ENCODE assay signal across 24 mouse cellular contexts in the genomic region with DNA sequence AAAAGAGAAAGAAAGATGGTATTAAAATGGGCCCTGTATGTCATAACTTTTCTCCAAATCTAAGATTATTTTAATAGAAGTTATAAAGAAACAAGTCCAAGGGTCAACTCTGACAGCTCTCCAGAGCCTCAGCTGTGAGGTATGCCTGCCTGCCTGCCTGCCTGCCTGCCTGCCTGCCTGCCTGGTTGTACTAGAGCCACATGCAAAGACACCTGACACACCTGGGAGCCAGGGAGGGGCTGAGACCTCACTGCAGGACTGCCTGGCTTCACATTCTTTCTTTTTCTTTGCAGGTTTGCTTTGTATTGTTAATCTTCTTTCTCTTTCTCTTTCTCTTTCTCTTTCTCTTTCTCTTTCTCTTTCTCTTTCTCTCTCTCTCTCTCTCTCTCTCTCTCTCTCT. TPM values are rescaled to one million over a fixed set of nuclear protein-coding genes. Genes with fewer than 3 reads are reported as not detected.
DNase-seq lines count a peak whose midpoint lies in the region; ATAC-seq and TF ChIP-seq lines count a peak whose summit lies in the region.
"Had no signal": no experiment of that assay in that cellular context is flagged by ENCODE, and none has a peak within 500 bp of the region (broad histone marks: within the 10 kb centered on the region; RNA-seq: fewer than 3 reads in every experiment).

No protein-coding gene starts in this region.

- no peak for DNase-seq in forebrain, embryonic 10.5 days (ENCODE audit: extremely low spot score, low spot score)
- no peak for DNase-seq in midbrain, embryonic 10.5 days (ENCODE audit: low spot score)
- no peak for DNase-seq in adrenal gland, postnatal 36 days
- DNase-seq: adrenal gland, adult 2 months; adrenal gland, postnatal 25 days; B cell, adult 2 months; gastrocnemius, postnatal 14 days; heart, adult 2 months; heart, postnatal 14 days had no signal

- no peak for TF ChIP-seq CTCF in E14TG2a.4 (conservative IDR thresholded peaks at IDR 0.05; ENCODE audit: low read length)

- no peak overlapping the region for H3K4me2 ChIP-seq in forebrain, embryonic 15.5 days (replicated peaks)
- H3K4me2 ChIP-seq in midbrain, embryonic 15.5 days: no peak overlapping the region
- no peak overlapping the region for H3K4me2 ChIP-seq in intestine, embryonic 16.5 days (ENCODE audit: low read depth, low read length)
- H3K4me2 ChIP-seq: heart, embryonic 11.5 days; heart, embryonic 15.5 days; hindbrain, embryonic 15.5 days had no signal

- ATAC-seq in forebrain, embryonic 15.5 days (replicated peaks): no peak
- no peak for ATAC-seq in midbrain, embryonic 15.5 days (replicated peaks)
- peak; percentile 74 for ATAC-seq in intestine, embryonic 16.5 days
- ATAC-seq: CD4-positive, CD25-positive, alpha-beta regulatory T cell, adult 4 months had no signal

- H3K4me1 ChIP-seq in forebrain, embryonic 10.5 days: peaks cover 45% of the 10 kb centered on the region
- H3K4me1 ChIP-seq in forebrain, embryonic 15.5 days: peaks cover 20% of the 10 kb centered on the region
- H3K4me1 ChIP-seq in midbrain, embryonic 10.5 days: peaks cover 49% of the 10 kb centered on the region
- peaks cover 16% of the 10 kb centered on the region for H3K4me1 ChIP-seq in midbrain, embryonic 15.5 days
- H3K4me1 ChIP-seq in E14TG2a.4 (replicated peaks; ENCODE audit: low read depth, low read length): peaks cover 45% of the 10 kb centered on the region
- H3K4me1 ChIP-seq in intestine, embryonic 16.5 days (ENCODE audit: control insufficient read depth, insufficient read depth, low read length): no peaks in the 10 kb centered on the region
- H3K4me1 ChIP-seq: heart, embryonic 15.5 days had no signal

- H3K27me3 ChIP-seq in forebrain, embryonic 10.5 days (ENCODE audit: poor library complexity, severe bottlenecking): peaks cover 100% of the 10 kb centered on the region
- H3K27me3 ChIP-seq in forebrain, embryonic 15.5 days: peaks cover 34% of the 10 kb centered on the region
- peaks cover 100% of the 10 kb centered on the region for H3K27me3 ChIP-seq in midbrain, embryonic 10.5 days (ENCODE audit: low read depth, poor library complexity, severe bottlenecking)
- peaks cover 82% of the 10 kb centered on the region for H3K27me3 ChIP-seq in midbrain, embryonic 15.5 days (replicated peaks)
- H3K27me3 ChIP-seq in E14TG2a.4 (ENCODE audit: insufficient read depth, low read length): no peaks in the 10 kb centered on the region
- H3K27me3 ChIP-seq in intestine, embryonic 16.5 days (replicated peaks; ENCODE audit: control insufficient read depth, insufficient read depth, low read length): no peaks in the 10 kb centered on the region
- H3K27me3 ChIP-seq: heart, embryonic 15.5 days; Patski had no signal

- no peaks in the 10 kb centered on the region for H3K9me3 ChIP-seq in forebrain, embryonic 10.5 days
- H3K9me3 ChIP-seq in forebrain, embryonic 15.5 days: no peaks in the 10 kb centered on the region
- no peaks in the 10 kb centered on the region for H3K9me3 ChIP-seq in midbrain, embryonic 10.5 days (replicated peaks)
- no peaks in the 10 kb centered on the region for H3K9me3 ChIP-seq in midbrain, embryonic 15.5 days
- H3K9me3 ChIP-seq in E14TG2a.4 (ENCODE audit: low read length): no peaks in the 10 kb centered on the region
- H3K9me3 ChIP-seq in intestine, embryonic 16.5 days (ENCODE audit: control insufficient read depth, low read length): no peaks in the 10 kb centered on the region
- H3K9me3 ChIP-seq: embryonic facial prominence, embryonic 10.5 days; heart, embryonic 15.5 days; hindbrain, embryonic 15.5 days had no signal

- H3K9ac ChIP-seq in forebrain, embryonic 15.5 days (replicated peaks): no peak overlapping the region
- no peak overlapping the region for H3K9ac ChIP-seq in midbrain, embryonic 15.5 days
- H3K9ac ChIP-seq in intestine, embryonic 16.5 days (ENCODE audit: low read depth, low read length): no peak overlapping the region
- H3K9ac ChIP-seq: forebrain, postnatal 0 days; heart, embryonic 15.5 days; hindbrain, embryonic 15.5 days had no signal

- peak overlapping the region; percentile 53; the same call in 1 of the 2 replicates for H3K27ac ChIP-seq in forebrain, embryonic 10.5 days
- no peak overlapping the region for H3K27ac ChIP-seq in forebrain, embryonic 15.5 days (replicated peaks)
- H3K27ac ChIP-seq in midbrain, embryonic 10.5 days (replicated peaks): peak overlapping the region; percentile 84
- H3K27ac ChIP-seq in midbrain, embryonic 15.5 days: no peak overlapping the region
- no peak overlapping the region for H3K27ac ChIP-seq in intestine, embryonic 16.5 days (ENCODE audit: low read length)
- H3K27ac ChIP-seq: embryonic facial prominence, embryonic 10.5 days; heart, adult 2 months; heart, embryonic 15.5 days; hindbrain, embryonic 15.5 days had no signal

- H3K36me3 ChIP-seq in forebrain, embryonic 10.5 days (replicated peaks): peaks cover 18% of the 10 kb centered on the region
- H3K36me3 ChIP-seq in forebrain, embryonic 15.5 days: no peaks in the 10 kb centered on the region; the same call in 1 of the 2 replicates
- H3K36me3 ChIP-seq in midbrain, embryonic 10.5 days: peaks cover 17% of the 10 kb centered on the region
- H3K36me3 ChIP-seq in midbrain, embryonic 15.5 days (replicated peaks): no peaks in the 10 kb centered on the region
- peaks cover 31% of the 10 kb centered on the region for H3K36me3 ChIP-seq in E14TG2a.4 (ENCODE audit: insufficient read depth, low read length)
- no peaks in the 10 kb centered on the region for H3K36me3 ChIP-seq in intestine, embryonic 16.5 days (ENCODE audit: control insufficient read depth, insufficient read depth, low read length)

- H3K4me3 ChIP-seq in forebrain, embryonic 10.5 days: no peak overlapping the region
- no peak overlapping the region for H3K4me3 ChIP-seq in forebrain, embryonic 15.5 days
- peak overlapping the region; percentile 2 for H3K4me3 ChIP-seq in midbrain, embryonic 10.5 days
- H3K4me3 ChIP-seq in midbrain, embryonic 15.5 days: no peak overlapping the region
- 0 out of 2 replicates have a peak overlapping the region, but pooled peaks have one; percentile 27 for H3K4me3 ChIP-seq in E14TG2a.4 (replicated peaks; ENCODE audit: low read length)
- H3K4me3 ChIP-seq in intestine, embryonic 16.5 days (ENCODE audit: low read length): no peak overlapping the region
- H3K4me3 ChIP-seq: embryonic facial prominence, embryonic 10.5 days; heart, adult 2 months; heart, embryonic 15.5 days; hindbrain, embryonic 15.5 days had no signal

RNA-seq across cellular contexts. Expression of a gene that starts 53.4 kb away (rescaled TPM):
- polyA plus RNA-seq in forebrain, embryonic 10.5 days (2016; fragmentation: Nextera tagmentation; extraction: Ambion mirVana): 2.0 and 5.5 TPM in 2 replicates
- 0.68 and 0.75 TPM in 2 replicates for polyA plus RNA-seq in forebrain, embryonic 15.5 days (2015; fragmentation: Nextera tagmentation; extraction: Ambion mirVana)
- 60.2 and 87.1 TPM in 2 replicates for polyA plus RNA-seq in midbrain, embryonic 10.5 days (2016; fragmentation: Nextera tagmentation; extraction: Ambion mirVana)
- polyA plus RNA-seq in midbrain, embryonic 15.5 days (2015; fragmentation: Nextera tagmentation; extraction: Ambion mirVana): 3.9 and 7.2 TPM in 2 replicates
- 0.13 and 0.18 TPM in 2 replicates for polyA plus RNA-seq in intestine, embryonic 16.5 days (2015; fragmentation: Nextera tagmentation; extraction: Ambion mirVana)
- total RNA-seq in adrenal gland, postnatal 36 days (2021): not detected
- total RNA-seq: adrenal gland, adult 2 months; adrenal gland, postnatal 25 days; gastrocnemius, adult 18-20 months; gastrocnemius, postnatal 14 days; hematopoietic stem cell, adult 5-6 weeks had no signal
- polyA plus RNA-seq: CD4-positive, CD25-positive, alpha-beta regulatory T cell, adult 4 months; embryonic facial prominence, embryonic 14.5 days; gonadal fat pad, adult 2 months had no signal

Comparison
In these comparisons a context has a peak if more than half of its experiments do, and no peak if none do; other contexts are left out.
1. H3K27ac ChIP-seq: peak in forebrain, embryonic 10.5 days (single experiment) and midbrain, embryonic 10.5 days (single experiment); none in forebrain, embryonic 15.5 days (single experiment), midbrain, embryonic 15.5 days (single experiment) and intestine, embryonic 16.5 days (single experiment).
2. H3K4me3 ChIP-seq: peak in midbrain, embryonic 10.5 days (single experiment) and E14TG2a.4 (single experiment); none in forebrain, embryonic 10.5 days (single experiment), forebrain, embryonic 15.5 days (single experiment), midbrain, embryonic 15.5 days (single experiment) and intestine, embryonic 16.5 days (single experiment).